Mouse (Mus musculus): ENCODE measurements at regions not wholly inside any gene's neighbourhood (a gene's known extent, or its start where the extent isn't known, plus 50 kb on each side); places are given as distances from the start of the nearest gene placed in this dataset.

DNA sequence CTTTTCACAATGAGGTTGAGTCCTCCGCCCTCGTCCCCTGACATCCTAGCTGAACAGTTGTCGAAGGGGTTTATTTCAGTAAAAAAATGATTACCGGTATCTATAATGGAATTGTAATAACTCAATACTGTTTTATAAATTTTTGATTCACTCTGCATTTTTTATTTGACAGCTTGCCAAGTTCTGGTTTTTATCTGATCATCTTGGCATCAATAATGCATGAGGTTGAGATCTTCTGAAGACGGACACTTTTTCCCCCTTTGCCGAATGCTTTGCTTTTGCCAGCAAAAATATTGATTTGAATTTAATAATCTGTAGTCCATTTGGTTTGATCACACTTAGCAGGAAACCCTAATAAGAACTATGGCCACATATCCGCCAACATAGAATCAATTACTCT is 535.5 kb upstream of the Tmpo start:
- TF ChIP-seq CTCF (IDR thresholded peaks at IDR 0.05; ENCODE audit: control insufficient read depth, insufficient read depth, low read length), result no peak
- no peak for TF ChIP-seq POLR2A (IDR thresholded peaks at IDR 0.05; ENCODE audit: borderline replicate concordance, control insufficient read depth, low read depth, low read length)
